19 mouse cellular contexts compared by ENCODE assay signal in the genomic region with DNA sequence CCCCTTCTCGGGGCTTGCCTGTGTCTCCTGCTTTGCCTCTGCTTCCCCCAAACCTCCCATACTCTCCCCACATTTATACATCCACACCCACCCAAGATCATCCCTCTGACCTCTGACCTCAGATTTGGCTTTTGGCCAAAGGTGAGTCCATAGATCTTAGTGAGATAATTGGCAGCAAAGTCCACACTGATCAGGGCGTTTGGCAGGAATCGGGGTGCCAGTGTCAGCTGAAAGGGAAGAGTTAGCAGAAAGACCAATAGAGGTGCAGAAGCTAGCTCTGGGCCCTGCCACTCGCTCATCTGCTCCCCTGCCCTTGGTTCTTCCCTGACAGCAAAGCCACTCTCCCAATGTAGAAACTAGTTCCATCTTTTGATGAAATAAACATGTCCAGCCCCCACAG. TPM values are rescaled to one million over a fixed set of nuclear protein-coding genes. Genes with fewer than 3 reads are reported as not detected.
"Had no signal": no experiment of that assay in that cellular context is flagged by ENCODE, and none has a peak within 500 bp of the region (broad histone marks: within the 10 kb centered on the region; RNA-seq: fewer than 3 reads in every experiment).

No protein-coding gene starts in this region.

- H3K27ac ChIP-seq: lung, embryonic 15.5 days; macrophage; midbrain, embryonic 13.5 days; midbrain, embryonic 15.5 days; neural tube, embryonic 12.5 days had no signal

- H3K27me3 ChIP-seq: lung, embryonic 15.5 days; midbrain, embryonic 15.5 days; neural tube, embryonic 12.5 days had no signal

- DNase-seq: lung, adult 2 months; lung, postnatal 14 days; lung, postnatal 36 days; right cerebral cortex, postnatal 14 days; spleen, adult 18-20 months; thymus, adult 18-20 months; thymus, postnatal 14 days; thymus, postnatal 36 days had no signal

- H3K9me3 ChIP-seq: lung, embryonic 15.5 days; midbrain, embryonic 13.5 days; midbrain, embryonic 15.5 days; neural tube, embryonic 12.5 days had no signal

- ATAC-seq: lung, postnatal 0 days; midbrain, embryonic 13.5 days; midbrain, embryonic 15.5 days had no signal

- H3K36me3 ChIP-seq: lung, embryonic 15.5 days; midbrain, embryonic 13.5 days; midbrain, embryonic 15.5 days; neural tube, embryonic 12.5 days had no signal

- H3K4me3 ChIP-seq: lung, embryonic 15.5 days; megakaryocyte, embryonic 14.5 days; midbrain, embryonic 13.5 days; midbrain, embryonic 15.5 days; neural tube, embryonic 12.5 days had no signal

- H3K9ac ChIP-seq: lung, embryonic 15.5 days; midbrain, embryonic 13.5 days; midbrain, embryonic 15.5 days; neural tube, embryonic 12.5 days had no signal

- H3K4me2 ChIP-seq: lung, embryonic 15.5 days; midbrain, embryonic 11.5 days; midbrain, embryonic 13.5 days; midbrain, embryonic 15.5 days; neural tube, embryonic 12.5 days had no signal

RNA-seq across cellular contexts. Expression of a gene that starts 55.1 kb away (rescaled TPM):
- polyA plus RNA-seq: macrophage; midbrain, embryonic 11.5 days; midbrain, embryonic 13.5 days; midbrain, embryonic 15.5 days; neural tube, embryonic 12.5 days; neural tube, embryonic 14.5 days; stomach, embryonic 14.5 days; thymus, postnatal 0 days had no signal
